Mouse (Mus musculus): ENCODE results near the gene Mybpc1. TPM values are rescaled to one million over a fixed set of nuclear protein-coding genes. Genes with fewer than 3 reads are reported as not detected.
A peak's percentile ranks its signal among the peaks of the same experiment; 100 is the strongest.

Gene Mybpc1
- polyA plus RNA-seq, 1 experiment from 2014 or later = 12.1 TPM

- Histone ChIP-seq H3K27ac (no peak overlapping the region), H3K36me3 (no peaks in the 10 kb centered on the region), H3K4me2 (replicated peaks) (no peak overlapping the region), H3K4me3 (no peak overlapping the region), H3K9me3 (replicated peaks) (no peaks in the 10 kb centered on the region), H3K9ac (no peak overlapping the region), H3K27me3 (no peaks in the 10 kb centered on the region), H3K4me1 (peaks cover 7% of the 10 kb centered on the region; the same call in 1 of the 2 replicates)
- no peak for ATAC-seq (ENCODE audit: low FRiP score)
- 63% methylated on average over 2 of the region's 2 CpGs for WGBS
Measured at GRCm38 (mm10) chr10:88603773-88604172, 1.2 kb downstream of the Mybpc1 start.

GRCm38 (mm10) chr10:88603256-88603655 lies 1.7 kb downstream of the Mybpc1 start:
- peaks cover 7% of the 10 kb centered on the region; the same call in 1 of the 2 replicates for H3K4me1 ChIP-seq
- peak overlapping the region; percentile 4; the same call in 1 of the 2 replicates for H3K4me2 ChIP-seq (replicated peaks)
- H3K27ac ChIP-seq = no peak overlapping the region
- ATAC-seq (ENCODE audit: low FRiP score) = peak; percentile 69; the same call in 1 of the 2 replicates
- no peaks in the 10 kb centered on the region for H3K9me3 ChIP-seq (replicated peaks)
- no peak overlapping the region for H3K9ac ChIP-seq
- 12% methylated on average over 5 of the region's 5 CpGs for WGBS
- no peaks in the 10 kb centered on the region for H3K36me3 ChIP-seq
- no peak overlapping the region for H3K4me3 ChIP-seq
- H3K27me3 ChIP-seq = no peaks in the 10 kb centered on the region

- H3K9ac ChIP-seq = no peak overlapping the region
- WGBS = 91% methylated on average over 7 of the region's 7 CpGs
- H3K4me2 ChIP-seq (replicated peaks) = no peak overlapping the region
- no peak overlapping the region for H3K4me3 ChIP-seq
- ATAC-seq (ENCODE audit: low FRiP score) = no peak
- H3K27ac ChIP-seq = no peak overlapping the region
- peaks cover 7% of the 10 kb centered on the region; the same call in 1 of the 2 replicates for H3K4me1 ChIP-seq
- no peaks in the 10 kb centered on the region for H3K27me3 ChIP-seq
- no peaks in the 10 kb centered on the region for H3K36me3 ChIP-seq
- no peaks in the 10 kb centered on the region for H3K9me3 ChIP-seq (replicated peaks)
Measured at GRCm38 (mm10) chr10:88600591-88600990, 4.4 kb downstream of the Mybpc1 start.

GRCm38 (mm10) chr10:88592316-88592715 lies 12.6 kb downstream of the Mybpc1 start:
- H3K27ac ChIP-seq = no peak overlapping the region
- H3K36me3 ChIP-seq = no peaks in the 10 kb centered on the region
- no peaks in the 10 kb centered on the region for H3K27me3 ChIP-seq
- H3K9ac ChIP-seq = no peak overlapping the region
- ATAC-seq (ENCODE audit: low FRiP score) = no peak
- H3K4me1 ChIP-seq = no peaks in the 10 kb centered on the region
- H3K9me3 ChIP-seq (replicated peaks) = no peaks in the 10 kb centered on the region
- WGBS = 91% methylated on average over 4 of the region's 4 CpGs
- H3K4me3 ChIP-seq = no peak overlapping the region
- no peak overlapping the region for H3K4me2 ChIP-seq (replicated peaks)

GRCm38 (mm10) chr10:88591042-88591441 lies 13.9 kb downstream of the Mybpc1 start:
- H3K4me2 ChIP-seq (replicated peaks) = no peak overlapping the region
- no peaks in the 10 kb centered on the region for H3K4me1 ChIP-seq
- H3K27me3 ChIP-seq = no peaks in the 10 kb centered on the region
- H3K9me3 ChIP-seq (replicated peaks) = no peaks in the 10 kb centered on the region
- no peak overlapping the region for H3K27ac ChIP-seq
- 52% methylated on average over 12 of the region's 12 CpGs for WGBS
- ATAC-seq (ENCODE audit: low FRiP score) = no peak
- no peak overlapping the region for H3K4me3 ChIP-seq
- H3K36me3 ChIP-seq = no peaks in the 10 kb centered on the region
- H3K9ac ChIP-seq = no peak overlapping the region

GRCm38 (mm10) chr10:88584469-88584868 lies 20.5 kb downstream of the Mybpc1 start:
- H3K27me3 ChIP-seq = no peaks in the 10 kb centered on the region
- 86% methylated on average over 11 of the region's 11 CpGs for WGBS
- H3K4me1 ChIP-seq = no peaks in the 10 kb centered on the region
- H3K4me2 ChIP-seq (replicated peaks) = no peak overlapping the region
- H3K9ac ChIP-seq = no peak overlapping the region
- H3K36me3 ChIP-seq = no peaks in the 10 kb centered on the region
- H3K9me3 ChIP-seq (replicated peaks) = no peaks in the 10 kb centered on the region
- H3K4me3 ChIP-seq = no peak overlapping the region
- no peak for ATAC-seq (ENCODE audit: low FRiP score)
- no peak overlapping the region for H3K27ac ChIP-seq

- Histone ChIP-seq H3K4me3 (no peak overlapping the region), H3K4me1 (no peaks in the 10 kb centered on the region), H3K4me2 (replicated peaks) (no peak overlapping the region), H3K9ac (no peak overlapping the region), H3K36me3 (no peaks in the 10 kb centered on the region), H3K27ac (no peak overlapping the region), H3K27me3 (no peaks in the 10 kb centered on the region), H3K9me3 (replicated peaks) (no peaks in the 10 kb centered on the region)
- 89% methylated on average over 5 of the region's 5 CpGs for WGBS
- no peak for ATAC-seq (ENCODE audit: low FRiP score)
Measured at GRCm38 (mm10) chr10:88580786-88581185, 24.2 kb downstream of the Mybpc1 start.

GRCm38 (mm10) chr10:88578651-88579050 lies 26.3 kb downstream of the Mybpc1 start:
- Histone ChIP-seq H3K9me3 (replicated peaks) (no peaks in the 10 kb centered on the region), H3K4me1 (no peaks in the 10 kb centered on the region), H3K36me3 (no peaks in the 10 kb centered on the region), H3K27me3 (no peaks in the 10 kb centered on the region), H3K9ac (no peak overlapping the region), H3K27ac (no peak overlapping the region), H3K4me3 (no peak overlapping the region), H3K4me2 (replicated peaks) (no peak overlapping the region)
- no peak for ATAC-seq (ENCODE audit: low FRiP score)
- 89% methylated on average over 4 of the region's 4 CpGs for WGBS

GRCm38 (mm10) chr10:88574115-88574635 lies 30.8 kb downstream of the Mybpc1 start:
- Histone ChIP-seq H3K9ac (no peak overlapping the region), H3K4me1 (no peaks in the 10 kb centered on the region), H3K4me3 (no peak overlapping the region), H3K27me3 (no peaks in the 10 kb centered on the region), H3K36me3 (no peaks in the 10 kb centered on the region), H3K9me3 (replicated peaks) (no peaks in the 10 kb centered on the region), H3K4me2 (replicated peaks) (no peak overlapping the region), H3K27ac (no peak overlapping the region)
- ATAC-seq (ENCODE audit: low FRiP score) = no peak
- 54% methylated on average over 8 of the region's 8 CpGs for WGBS

GRCm38 (mm10) chr10:88572123-88572522 lies 32.8 kb downstream of the Mybpc1 start:
- Histone ChIP-seq H3K27me3 (no peaks in the 10 kb centered on the region), H3K4me2 (replicated peaks) (no peak overlapping the region), H3K9me3 (replicated peaks) (no peaks in the 10 kb centered on the region), H3K36me3 (no peaks in the 10 kb centered on the region), H3K9ac (no peak overlapping the region), H3K4me1 (no peaks in the 10 kb centered on the region), H3K4me3 (no peak overlapping the region), H3K27ac (no peak overlapping the region)
- WGBS = 82% methylated on average over 5 of the region's 5 CpGs
- no peak for ATAC-seq (ENCODE audit: low FRiP score)

- H3K27me3 ChIP-seq = no peaks in the 10 kb centered on the region
- no peak for ATAC-seq (ENCODE audit: low FRiP score)
Measured at GRCm38 (mm10) chr10:88557046-88557445, 47.9 kb downstream of the Mybpc1 start.

GRCm38 (mm10) chr10:88552738-88553137 lies 52.2 kb downstream of the Mybpc1 start:
- Histone ChIP-seq H3K27ac (no peak overlapping the region), H3K36me3 (0 out of 2 replicates have a peak, but pooled peaks cover 5% of the 10 kb centered on the region), H3K4me2 (replicated peaks) (no peak overlapping the region), H3K4me3 (no peak overlapping the region), H3K4me1 (no peaks in the 10 kb centered on the region), H3K9ac (no peak overlapping the region), H3K27me3 (no peaks in the 10 kb centered on the region), H3K9me3 (replicated peaks) (no peaks in the 10 kb centered on the region)
- WGBS = 87% methylated on average over 2 of the region's 2 CpGs
- ATAC-seq (ENCODE audit: low FRiP score) = no peak

More at GRCm38 (mm10) chr10:88557046-88557445, 47.9 kb downstream of the Mybpc1 start:
- no peak overlapping the region for H3K9ac ChIP-seq
- no peaks in the 10 kb centered on the region for H3K4me1 ChIP-seq
- H3K4me3 ChIP-seq = no peak overlapping the region
- H3K36me3 ChIP-seq = no peaks in the 10 kb centered on the region
- no peaks in the 10 kb centered on the region for H3K9me3 ChIP-seq (replicated peaks)
- no peak overlapping the region for H3K4me2 ChIP-seq (replicated peaks)
- WGBS = 97% methylated on average over 6 of the region's 6 CpGs
- no peak overlapping the region for H3K27ac ChIP-seq

- H3K4me2 ChIP-seq (replicated peaks) = no peak overlapping the region
- no peak overlapping the region for H3K4me3 ChIP-seq
- H3K36me3 ChIP-seq = 0 out of 2 replicates have a peak, but pooled peaks cover 5% of the 10 kb centered on the region
- H3K27ac ChIP-seq = no peak overlapping the region
- WGBS = 92% methylated on average over 3 of the region's 3 CpGs
- no peaks in the 10 kb centered on the region for H3K4me1 ChIP-seq
- no peak for ATAC-seq (ENCODE audit: low FRiP score)
- H3K27me3 ChIP-seq = no peaks in the 10 kb centered on the region
- no peak overlapping the region for H3K9ac ChIP-seq
- H3K9me3 ChIP-seq (replicated peaks) = no peaks in the 10 kb centered on the region
Measured at GRCm38 (mm10) chr10:88550225-88550624, 54.7 kb downstream of the Mybpc1 start.
